Mouse (Mus musculus): Measurements from ENCODE around the gene Tma7.

DNA sequence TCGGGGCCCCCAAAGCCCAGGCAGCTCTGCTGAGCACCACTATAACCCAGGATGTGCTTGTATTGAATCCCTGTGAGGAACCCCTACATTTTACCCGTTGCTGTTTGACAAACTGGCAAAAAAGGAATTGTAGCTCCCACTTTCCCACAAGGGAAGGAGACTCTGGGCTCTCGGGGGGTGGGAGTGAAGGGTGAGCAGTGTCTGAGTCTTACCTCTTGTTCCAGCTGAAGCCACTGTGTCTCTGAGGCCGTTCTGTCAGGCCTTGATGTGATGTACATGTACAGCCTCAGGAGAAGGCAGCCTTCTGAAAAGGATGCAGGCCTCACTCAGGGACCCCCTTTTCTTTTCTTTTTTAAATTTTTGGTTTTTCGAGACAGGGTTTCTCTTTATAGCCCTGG is 21.5 kb downstream of the Tma7 start:
- TF ChIP-seq CTCF (IDR thresholded peaks at IDR 0.05; ENCODE audit: insufficient read depth, low read length) (no peak), POLR2A (IDR thresholded peaks at IDR 0.05; ENCODE audit: borderline replicate concordance, extremely low read depth, low read depth, low read length) (no peak)

Measured in lung, adult 2 months (tissue).